Mouse (Mus musculus) ovary, postnatal 36 days (tissue): ENCODE measurements around the gene Zfp983.
"Not testable (repeated sequence)": the region's sequence is repeated elsewhere in the genome, so short reads cannot be mapped to it uniquely, and the experiment has no call there.

Source experiments
- DNase-seq: peaks from one replicate; pipeline ENCODE4 v3.0.0; 2022; ENCODE audit warnings: low spot score, mixed read lengths

Gene Zfp983

GRCm38 (mm10) chr17:21650364-21650907 lies at the start of gene Zfp983:
Zfp983 (plus strand) TSS chr17:21650624.
- peak; percentile 68 for DNase-seq

GRCm38 (mm10) chr17:21616356-21616755 lies 34.1 kb upstream of the Zfp983 start:
- DNase-seq = no peak

GRCm38 (mm10) chr17:21617352-21617751 lies 33.1 kb upstream of the Zfp983 start:
- no peak for DNase-seq

- no peak for DNase-seq
Observed at GRCm38 (mm10) chr17:21623647-21624046, 26.8 kb upstream of the Zfp983 start.

- DNase-seq = not testable (repeated sequence)
Observed at GRCm38 (mm10) chr17:21635758-21636157, 14.7 kb upstream of the Zfp983 start.

GRCm38 (mm10) chr17:21648791-21649190 lies 1.6 kb upstream of the Zfp983 start:
- no peak for DNase-seq

GRCm38 (mm10) chr17:21649936-21650335 lies 488 bp upstream of the Zfp983 start:
- no peak for DNase-seq

- DNase-seq = not testable (repeated sequence)
Observed at GRCm38 (mm10) chr17:21678826-21679225, 28.4 kb downstream of the Zfp983 start.

- peak; percentile 77 for DNase-seq
Observed at GRCm38 (mm10) chr17:21679273-21680018, 29.0 kb downstream of the Zfp983 start.

- not testable (repeated sequence) for DNase-seq
Observed at GRCm38 (mm10) chr17:21680019-21680376, 29.6 kb downstream of the Zfp983 start.

GRCm38 (mm10) chr17:21691560-21691959 lies 41.1 kb downstream of the Zfp983 start, which contains the start of gene Gm10226:
Gm10226 (plus strand) TSS chr17:21691860.
- no peak for DNase-seq

GRCm38 (mm10) chr17:21693342-21693741 lies 42.9 kb downstream of the Zfp983 start:
- DNase-seq = no peak

GRCm38 (mm10) chr17:21696073-21696472 lies 45.6 kb downstream of the Zfp983 start:
- DNase-seq = no peak

GRCm38 (mm10) chr17:21702281-21703240 lies 52.1 kb downstream of the Zfp983 start:
- no peak for DNase-seq

GRCm38 (mm10) chr17:21703414-21703813 lies 53.0 kb downstream of the Zfp983 start:
- no peak for DNase-seq

GRCm38 (mm10) chr17:21707343-21707996 lies 57.0 kb downstream of the Zfp983 start, which contains the start of gene Zfp760:
Zfp760 (plus strand) TSS chr17:21707741.
- DNase-seq = peak; percentile 79

- no peak for DNase-seq
Observed at GRCm38 (mm10) chr17:21708401-21708800, 58.0 kb downstream of the Zfp983 start.
